Mouse (Mus musculus) kidney, adult 2 months (tissue): Measurements from ENCODE around the gene Klhdc1. TPM values are rescaled to one million over a fixed set of nuclear protein-coding genes. Genes with fewer than 3 reads are reported as not detected.

Experiments
- DNase-seq: peaks from one replicate; pipeline ENCODE4 v3.0.0; 2021
- H3K27ac ChIP-seq: fragments of 200-500 bp; 2 replicates; pipeline ENCODE4 v1.5.1; 2012; ENCODE audit warnings: low read depth, low read length, control low read depth, inconsistent platforms; ENCODE audit not compliant: insufficient read depth
- H3K27me3 ChIP-seq: fragments of 200-500 bp; replicated peaks from 2 replicates; pipeline ENCODE4 v1.6.1; 2012; ENCODE audit warnings: mild to moderate bottlenecking, moderate library complexity, low read length, inconsistent platforms; ENCODE audit not compliant: control insufficient read depth, insufficient read depth
- H3K36me3 ChIP-seq: fragments of 200-500 bp; 2 replicates; pipeline ENCODE4 v1.6.1; 2012; ENCODE audit warnings: mild to moderate bottlenecking, moderate library complexity, low read length, inconsistent platforms; ENCODE audit not compliant: control insufficient read depth, insufficient read depth
- H3K4me1 ChIP-seq: fragments of 200-500 bp; 2 replicates; pipeline ENCODE4 v1.6.1; 2011; ENCODE audit warnings: low read length; ENCODE audit not compliant: control insufficient read depth, insufficient read depth
- H3K4me3 ChIP-seq: fragments of 200-500 bp; 2 replicates; pipeline ENCODE4 v1.5.1; 2011; ENCODE audit warnings: mild to moderate bottlenecking, low read depth, low read length, control low read depth; ENCODE audit not compliant: insufficient read depth
- CTCF ChIP-seq: fragments of 200-500 bp; conservative IDR thresholded peaks from 2 replicates; pipeline ENCODE4 v1.5.1; 2011; ENCODE audit warnings: low read depth, mild to moderate bottlenecking, control low read depth, low read length, moderate library complexity, mixed read lengths; ENCODE audit not compliant: insufficient read depth, insufficient read length
- POLR2A ChIP-seq: fragments of 200-500 bp; IDR thresholded peaks from one replicate; pipeline ENCODE4 v1.6.1; 2011; ENCODE audit warnings: low read depth, low read length, control low read depth
- WGBS: fragments of 180-500 bp; shearing (Covaris S2); methylation state at CpG from one replicate; pipeline ENCODE4 v1.1.7; 2018; 5-methylcytosine and 5-hydroxymethylcytosine counted together
- polyA plus RNA-seq: library from polyadenylated mRNA; depleted of rRNA; stranded (reverse); fragments of >200 nt; gene quantifications from 2 replicates; pipeline ENCODE4 v1.2.3, GENCODE M21; 2012; rRNA removed

Klhdc1 gene
- polyA plus RNA-seq, 1 experiment: 5.9 TPM

GRCm38 (mm10) chr12:69302171-69302570, 61.2 kb downstream of the Klhdc1 start:
- H3K27ac ChIP-seq: no peak overlapping the region
- H3K36me3 ChIP-seq: peaks cover 16% of the 10 kb centered on the region
- no peak overlapping the region for H3K4me3 ChIP-seq
- 85% methylated on average over 12 of the region's 12 CpGs for WGBS
- DNase-seq: no peak
- no peak for TF ChIP-seq POLR2A
- peaks cover 10% of the 10 kb centered on the region for H3K4me1 ChIP-seq
- no peaks in the 10 kb centered on the region for H3K27me3 ChIP-seq

DNA sequence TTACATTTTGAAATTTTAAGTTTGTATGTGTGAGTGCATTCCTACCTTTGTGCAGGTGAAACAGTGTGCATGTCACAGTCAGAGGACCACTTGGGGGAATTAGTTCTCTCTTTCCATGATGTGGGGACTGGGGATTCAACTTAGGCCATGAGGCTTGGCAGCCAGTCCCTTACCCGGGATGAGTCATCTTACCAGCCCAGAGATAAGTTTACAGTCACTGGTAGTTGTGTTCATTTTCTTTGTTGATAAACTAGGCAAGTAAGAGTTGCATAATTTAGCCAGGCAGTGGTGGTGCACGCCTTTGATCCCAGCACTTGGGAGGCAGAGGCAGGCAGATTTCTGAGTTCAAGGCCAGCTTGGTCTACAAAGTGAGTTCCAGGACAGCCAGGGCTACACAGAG, 63.1 kb downstream of the Klhdc1 start:
- Histone ChIP-seq H3K27me3 (no peaks in the 10 kb centered on the region), H3K4me3 (no peak overlapping the region), H3K4me1 (peaks cover 1% of the 10 kb centered on the region; the same call in 1 of the 2 replicates), H3K36me3 (peaks cover 22% of the 10 kb centered on the region), H3K27ac (no peak overlapping the region)
- 92% methylated on average over 2 of the region's 2 CpGs for WGBS
- TF ChIP-seq CTCF: no peak
- no peak for TF ChIP-seq POLR2A
- no peak for DNase-seq

- WGBS: 92% methylated on average over 7 of the region's 7 CpGs
- no peak for DNase-seq
- TF ChIP-seq POLR2A: no peak
- no peak for TF ChIP-seq CTCF
- H3K4me3 ChIP-seq: no peak overlapping the region
- H3K27me3 ChIP-seq: no peaks in the 10 kb centered on the region
- peaks cover 28% of the 10 kb centered on the region for H3K36me3 ChIP-seq
- H3K27ac ChIP-seq: no peak overlapping the region
- no peaks in the 10 kb centered on the region for H3K4me1 ChIP-seq
Observed at GRCm38 (mm10) chr12:69306333-69306732, 65.4 kb downstream of the Klhdc1 start.

DNA sequence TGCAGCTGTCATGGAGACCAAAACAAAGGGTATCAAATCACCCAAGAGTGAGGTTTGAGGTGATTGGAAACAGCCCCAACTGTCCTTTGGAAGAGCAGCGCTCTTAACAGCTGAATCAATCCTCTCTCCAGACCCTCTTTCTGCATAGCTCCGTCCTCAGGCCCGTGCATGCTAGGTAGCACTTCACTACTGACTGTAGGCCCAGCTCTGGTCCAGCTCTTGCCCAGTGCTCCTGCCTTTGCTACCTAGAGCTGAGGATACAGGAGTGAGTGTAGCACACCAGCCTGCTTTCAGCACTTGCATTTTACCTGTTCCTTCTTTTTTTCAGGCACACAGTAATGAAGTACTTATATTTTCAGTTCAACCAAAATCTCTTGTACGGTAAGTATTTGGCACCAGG, 68.7 kb downstream of the Klhdc1 start:
- DNase-seq: no peak
- WGBS: 96% methylated on average over 4 of the region's 4 CpGs
- Histone ChIP-seq H3K4me3 (no peak overlapping the region), H3K27me3 (no peaks in the 10 kb centered on the region), H3K36me3 (peaks cover 31% of the 10 kb centered on the region), H3K27ac (no peak overlapping the region), H3K4me1 (no peaks in the 10 kb centered on the region)
- TF ChIP-seq POLR2A (no peak), CTCF (no peak)

- TF ChIP-seq POLR2A (no peak), CTCF (no peak)
- no peak for DNase-seq
- Histone ChIP-seq H3K27ac (no peak overlapping the region), H3K4me3 (no peak overlapping the region), H3K4me1 (no peaks in the 10 kb centered on the region), H3K27me3 (no peaks in the 10 kb centered on the region), H3K36me3 (peaks cover 8% of the 10 kb centered on the region; the same call in 1 of the 2 replicates)
Observed at GRCm38 (mm10) chr12:69318431-69318830, 77.5 kb downstream of the Klhdc1 start.

- 91% methylated on average over 3 of the region's 3 CpGs for WGBS
- peaks cover 5% of the 10 kb centered on the region for H3K36me3 ChIP-seq
- no peak for DNase-seq
- H3K27me3 ChIP-seq: no peaks in the 10 kb centered on the region
- TF ChIP-seq CTCF: no peak
- TF ChIP-seq POLR2A: no peak
- H3K27ac ChIP-seq: no peak overlapping the region
- no peak overlapping the region for H3K4me3 ChIP-seq
- no peaks in the 10 kb centered on the region for H3K4me1 ChIP-seq
Observed at GRCm38 (mm10) chr12:69331187-69331586, 90.2 kb downstream of the Klhdc1 start.

DNA sequence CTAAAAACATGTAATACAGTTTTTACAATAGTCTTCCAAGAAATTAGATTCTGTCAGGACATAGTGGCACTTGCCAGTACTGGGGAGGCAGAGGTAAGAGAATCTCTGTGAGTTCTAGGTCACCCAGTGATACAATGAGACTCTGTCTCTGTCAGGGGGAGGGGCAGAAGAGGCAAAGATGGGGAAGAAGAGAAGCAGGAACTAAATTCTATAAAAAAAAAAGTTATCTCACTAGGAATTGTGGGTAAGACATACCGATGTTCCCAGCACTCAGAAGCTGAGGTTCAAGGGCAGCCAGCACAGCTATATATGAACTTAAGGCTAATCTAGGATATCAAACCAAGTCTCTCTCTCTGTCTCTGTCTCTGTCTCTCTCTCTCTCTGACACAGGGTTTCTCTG, 91.2 kb downstream of the Klhdc1 start:
- no peaks in the 10 kb centered on the region for H3K27me3 ChIP-seq
- TF ChIP-seq CTCF (no peak), POLR2A (no peak)
- no peak overlapping the region for H3K4me3 ChIP-seq
- no peaks in the 10 kb centered on the region for H3K4me1 ChIP-seq
- no peak for DNase-seq
- no peak overlapping the region for H3K27ac ChIP-seq
- WGBS: 74% methylated on average over 1 of the region's 1 CpGs
- H3K36me3 ChIP-seq: peaks cover 5% of the 10 kb centered on the region

DNA sequence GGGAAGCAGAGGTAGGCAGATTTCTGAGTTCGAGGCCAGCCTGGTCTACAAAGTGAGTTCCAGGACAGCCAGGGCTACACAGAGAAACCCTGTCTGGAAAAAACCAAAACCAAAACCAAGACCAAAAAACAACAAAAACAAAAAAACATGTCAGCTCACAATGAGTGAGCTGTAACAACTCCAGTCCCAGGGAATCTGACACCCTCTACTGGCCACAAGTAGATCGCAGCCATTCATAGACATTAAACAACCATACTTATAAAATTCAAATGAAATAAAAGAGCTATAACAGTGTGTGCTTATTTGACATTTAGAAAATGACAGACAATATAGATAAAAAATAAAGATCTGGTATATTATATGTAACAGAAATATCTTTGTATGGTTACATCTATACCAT, 92.6 kb downstream of the Klhdc1 start:
- DNase-seq: peak; percentile 41
- H3K4me3 ChIP-seq: no peak overlapping the region
- H3K36me3 ChIP-seq: peaks cover 6% of the 10 kb centered on the region
- TF ChIP-seq POLR2A (no peak), CTCF (peak; percentile 41)
- 83% methylated on average over 2 of the region's 2 CpGs for WGBS
- H3K27me3 ChIP-seq: no peaks in the 10 kb centered on the region
- no peak overlapping the region for H3K27ac ChIP-seq
- H3K4me1 ChIP-seq: no peaks in the 10 kb centered on the region

Other genes with a start within 250 kb of the Klhdc1 start
- gene Rps29, start 82.0 kb upstream of the Klhdc1 start, polyA plus RNA-seq: 1,269 and 1,739 TPM in 2 replicates
- gene Lrr1, start 72.4 kb upstream of the Klhdc1 start, polyA plus RNA-seq: 0.14 TPM in 1 of 2 replicates, not detected in the other
- gene Rpl36al, start 57.1 kb upstream of the Klhdc1 start, polyA plus RNA-seq: 157 and 190 TPM in 2 replicates
- gene Mgat2, start 57.0 kb upstream of the Klhdc1 start, polyA plus RNA-seq: 30.8 and 32.6 TPM in 2 replicates
- 2.6 and 3.1 TPM in 2 replicates for gene Gm49383, start 44.1 kb upstream of the Klhdc1 start, polyA plus RNA-seq
- gene Dnaaf2, start 42.7 kb upstream of the Klhdc1 start, polyA plus RNA-seq: 1.3 and 1.5 TPM in 2 replicates
- 0.57 and 0.78 TPM in 2 replicates for gene Gm49384, start 36.9 kb upstream of the Klhdc1 start, polyA plus RNA-seq
- 1.9 TPM in 2 replicates for gene Pole2, start 13.0 kb upstream of the Klhdc1 start, polyA plus RNA-seq
- gene Klhdc2, start 55.5 kb downstream of the Klhdc1 start, polyA plus RNA-seq: 41.0 and 42.8 TPM in 2 replicates
- gene Nemf, start 116.0 kb downstream of the Klhdc1 start, polyA plus RNA-seq: 3.4 and 4.7 TPM in 2 replicates
- 90.7 and 95.6 TPM in 2 replicates for gene Arf6, start 131.0 kb downstream of the Klhdc1 start, polyA plus RNA-seq
- 0.94 and 1.4 TPM in 2 replicates for gene Gm9887, start 131.3 kb downstream of the Klhdc1 start, polyA plus RNA-seq